Mouse (Mus musculus) midbrain, embryonic 11.5 days (tissue): Measurements from ENCODE around the gene Myt1l. TPM values are rescaled to one million over a fixed set of nuclear protein-coding genes. Genes with fewer than 3 reads are reported as not detected.

ENCODE experiments used
- ATAC-seq: fragments of 200-750 bp; cut with Nextera tagmentation; 2 replicates; pipeline ENCODE4 v1.8.0; 2017; ENCODE audit warnings: moderate TSS enrichment, moderate library complexity; ENCODE audit not compliant: low FRiP score
- DNase-seq: peaks from one replicate; pipeline ENCODE4 v3.0.0; 2015; ENCODE audit warnings: low spot score; ENCODE audit errors: missing footprints
- H3K27ac ChIP-seq: fragments of 300-500 bp; sonication (generic); 2 replicates; pipeline ENCODE4 v1.5.1; 2014; ENCODE audit warnings: low read depth, low read length
- H3K27me3 ChIP-seq: fragments of 300-500 bp; sonication (generic); 2 replicates; pipeline ENCODE4 v1.6.1; 2014; ENCODE audit warnings: mild to moderate bottlenecking, low read length, moderate library complexity, mixed read lengths; ENCODE audit not compliant: control insufficient read depth, insufficient read depth
- H3K36me3 ChIP-seq: fragments of 300-500 bp; sonication (generic); 2 replicates; pipeline ENCODE4 v1.6.1; 2014; ENCODE audit warnings: mild to moderate bottlenecking, low read length, moderate library complexity, mixed read lengths; ENCODE audit not compliant: control insufficient read depth, insufficient read depth
- H3K4me1 ChIP-seq: fragments of 300-500 bp; sonication (generic); 2 replicates; pipeline ENCODE4 v1.6.1; 2014; ENCODE audit warnings: low read length; ENCODE audit not compliant: control insufficient read depth, insufficient read depth
- H3K4me2 ChIP-seq: fragments of 300-500 bp; sonication (generic); 2 replicates; pipeline ENCODE4 v1.6.1; 2014; ENCODE audit warnings: mild to moderate bottlenecking, moderate library complexity
- H3K4me3 ChIP-seq: fragments of 300-500 bp; sonication (generic); 2 replicates; pipeline ENCODE4 v1.5.1; 2014; ENCODE audit warnings: low read depth, low read length
- H3K9ac ChIP-seq: fragments of 300-500 bp; sonication (generic); 2 replicates; pipeline ENCODE4 v1.6.1; 2014; ENCODE audit warnings: low read length
- H3K9me3 ChIP-seq: fragments of 300-500 bp; sonication (generic); 2 replicates; pipeline ENCODE4 v1.6.1; 2016; ENCODE audit warnings: low read length; ENCODE audit not compliant: control insufficient read depth
- WGBS: fragments of 180-500 bp; shearing (Covaris S2); extraction: QIAGEN DNeasy Blood & Tissue Kit; methylation state at CpG from one replicate; pipeline ENCODE4 v1.1.7; 2014; 5-methylcytosine and 5-hydroxymethylcytosine counted together
- polyA plus RNA-seq: library from polyadenylated mRNA; unstranded; fragments of >200 nt; fragmentation: Nextera tagmentation; extraction: Ambion mirVana; gene quantifications from 2 replicates; pipeline ENCODE4 v1.2.1, GENCODE M21; 2014

Myt1l gene
- polyA plus RNA-seq, 1 experiment from 2014 or later, result 13.3 TPM

- Histone ChIP-seq H3K36me3 (peaks cover 2% of the 10 kb centered on the region; the same call in 1 of the 2 replicates), H3K4me1 (no peaks in the 10 kb centered on the region)
- WGBS, result 92% methylated on average over 6 of the region's 6 CpGs
Measured at GRCm38 (mm10) chr12:29965016-29965415, 436.8 kb downstream of the Myt1l start.

GRCm38 (mm10) chr12:29971795-29972464 is 443.7 kb downstream of the Myt1l start:
- Histone ChIP-seq H3K4me3 (no peak overlapping the region), H3K9ac (no peak overlapping the region), H3K9me3 (no peaks in the 10 kb centered on the region), H3K4me1 (no peaks in the 10 kb centered on the region), H3K27ac (no peak overlapping the region), H3K4me2 (no peak overlapping the region), H3K27me3 (no peaks in the 10 kb centered on the region), H3K36me3 (0 out of 2 replicates have a peak, but pooled peaks cover 5% of the 10 kb centered on the region)
- ATAC-seq (no peak), DNase-seq (no peak)
- WGBS, result 87% methylated on average over 7 of the region's 7 CpGs

More at GRCm38 (mm10) chr12:29965016-29965415, 436.8 kb downstream of the Myt1l start:
- no peaks in the 10 kb centered on the region for H3K27me3 ChIP-seq
- H3K4me2 ChIP-seq, result no peak overlapping the region
- H3K9ac ChIP-seq, result no peak overlapping the region
- no peak overlapping the region for H3K27ac ChIP-seq
- no peak overlapping the region for H3K4me3 ChIP-seq
- no peak for DNase-seq
- no peaks in the 10 kb centered on the region for H3K9me3 ChIP-seq
- ATAC-seq, result no peak

- H3K4me3 ChIP-seq, result no peak overlapping the region
- no peaks in the 10 kb centered on the region for H3K27me3 ChIP-seq
- 0 out of 2 replicates have a peak, but pooled peaks cover 6% of the 10 kb centered on the region for H3K36me3 ChIP-seq
- no peaks in the 10 kb centered on the region for H3K9me3 ChIP-seq
- no peak overlapping the region for H3K27ac ChIP-seq
- H3K4me1 ChIP-seq, result no peaks in the 10 kb centered on the region
- H3K9ac ChIP-seq, result no peak overlapping the region
- no peak for ATAC-seq
- 86% methylated on average over 6 of the region's 6 CpGs for whole genome bisulfite sequencing
- no peak overlapping the region for H3K4me2 ChIP-seq
- no peak for DNase-seq
Measured at GRCm38 (mm10) chr12:29972533-29972932, 444.3 kb downstream of the Myt1l start.
